Mouse (Mus musculus): ENCODE measurements around the gene Tead3.

GRCm38 (mm10) chr17:28349264-28349880, 1.2 kb downstream of the Tead3 start:
- TF ChIP-seq CTCF (IDR thresholded peaks at IDR 0.05; ENCODE audit: extremely low read depth, insufficient read depth, low read length) (no peak), POLR2A (IDR thresholded peaks at IDR 0.05; ENCODE audit: extremely low read depth, insufficient read depth, low read length) (no peak)
